Mouse (Mus musculus) hindlimb bud, embryonic 11.5 days (tissue): ENCODE measurements around the gene Simc1.
A peak's percentile ranks its signal among the peaks of the same experiment; 100 is the strongest.
"Not testable (repeated sequence)": the region's sequence is repeated elsewhere in the genome, so short reads cannot be mapped to it uniquely, and the experiment has no call there.

Source experiments
- DNase-seq: peaks from one replicate; pipeline ENCODE4 v3.0.0-alpha.2; 2012; ENCODE audit warnings: low read depth, low spot score; ENCODE audit errors: extremely low spot score

Gene Simc1

DNA sequence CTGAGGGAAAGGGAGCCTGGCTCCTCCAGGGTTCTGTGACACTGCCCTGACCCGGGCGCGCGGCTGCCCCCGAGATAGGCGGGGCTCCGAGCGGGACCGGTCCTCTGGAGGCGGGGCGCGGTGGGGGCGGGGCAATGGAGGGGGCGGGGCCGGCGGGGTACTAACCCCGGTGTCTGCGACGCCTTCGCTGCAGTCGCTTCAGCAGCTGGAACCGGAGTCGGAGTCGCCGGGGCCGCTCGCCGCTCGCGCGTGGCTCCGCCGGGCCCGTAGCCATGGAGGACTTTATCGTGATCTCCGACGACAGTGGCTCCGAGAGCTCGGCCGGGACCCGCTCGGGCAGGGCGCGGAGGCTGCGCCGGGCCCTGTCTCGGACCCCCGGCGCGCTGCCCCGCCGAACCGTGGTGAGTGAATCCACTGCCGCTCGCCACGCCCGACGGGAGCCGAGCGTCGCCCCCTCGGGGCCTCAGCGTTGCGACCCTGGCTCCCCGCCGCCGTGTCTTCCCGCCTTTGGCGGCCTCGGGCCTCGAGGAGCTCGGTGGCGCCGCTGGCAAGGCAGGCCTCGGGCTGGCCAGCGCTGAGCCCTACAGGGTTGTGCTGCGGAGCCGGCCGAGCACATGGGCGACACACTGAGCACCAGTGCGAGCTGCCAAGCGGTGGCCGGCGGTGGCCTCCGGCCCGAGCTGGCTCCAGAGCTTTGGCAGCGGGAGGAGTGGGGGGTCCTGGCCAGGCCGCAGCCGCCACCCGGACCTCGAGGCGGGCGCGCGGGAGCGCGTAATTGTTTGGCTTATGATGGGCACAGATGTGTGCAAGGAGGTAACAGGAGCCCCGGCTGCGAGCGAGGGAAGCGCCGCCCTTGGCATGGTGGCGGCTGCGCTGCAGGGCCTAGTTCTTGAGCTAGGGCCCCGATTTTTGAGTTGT is at the start of gene Simc1:
TSS of gene Simc1 (plus strand) at position 176 of the 918 bp plus-strand sequence.
- DNase-seq, result no peak

DNA sequence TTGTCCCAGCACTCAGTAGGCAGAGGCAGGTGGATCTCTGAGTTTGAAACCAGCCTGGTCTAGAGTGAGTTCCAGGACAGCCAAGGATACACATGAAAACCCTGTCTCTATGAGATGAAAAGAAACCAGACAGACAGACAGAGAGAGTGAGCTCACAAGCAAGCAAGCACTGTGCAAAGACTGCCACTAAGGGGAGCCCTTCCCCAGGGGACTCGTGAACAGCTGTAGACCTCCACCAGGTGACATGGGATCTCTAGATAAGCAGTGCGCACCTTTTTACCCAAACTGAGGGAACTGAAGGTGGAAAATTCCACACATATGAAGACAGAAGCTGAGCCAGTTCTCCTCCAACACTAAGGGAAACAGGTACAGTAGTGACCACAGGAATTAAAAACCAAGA is 46.5 kb upstream of the Simc1 start:
- DNase-seq, result no peak

GRCm38 (mm10) chr13:54459282-54459681 is 44.3 kb upstream of the Simc1 start:
- DNase-seq, result no peak

GRCm38 (mm10) chr13:54468098-54469011 is 35.2 kb upstream of the Simc1 start, which contains the start of gene Thoc3:
Thoc3 (minus strand) TSS chr13:54468849.
- peak; percentile 67 for DNase-seq

GRCm38 (mm10) chr13:54469012-54469354 is 34.6 kb upstream of the Simc1 start:
- DNase-seq, result no peak

GRCm38 (mm10) chr13:54471967-54472366 is 31.6 kb upstream of the Simc1 start:
- no peak for DNase-seq

DNA sequence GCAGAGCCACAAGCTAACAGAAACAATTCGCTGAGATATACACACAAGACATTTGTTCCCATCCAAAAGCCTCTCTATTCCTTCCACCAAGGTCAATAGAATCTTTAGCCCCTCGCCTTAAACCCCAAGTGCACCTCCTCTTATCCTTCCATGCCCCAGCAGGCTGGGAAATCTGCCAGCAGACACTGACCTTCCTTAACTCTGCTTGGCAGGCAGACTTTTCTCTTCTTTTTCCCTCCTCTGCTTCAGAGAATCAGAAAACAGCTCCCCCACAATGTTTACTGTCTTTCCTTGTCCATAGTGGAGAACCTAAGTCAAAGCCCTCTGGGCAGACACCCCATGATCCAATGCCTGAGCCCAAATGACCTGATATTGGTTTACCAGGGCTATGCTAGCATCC is 28.6 kb upstream of the Simc1 start:
- no peak for DNase-seq

DNA sequence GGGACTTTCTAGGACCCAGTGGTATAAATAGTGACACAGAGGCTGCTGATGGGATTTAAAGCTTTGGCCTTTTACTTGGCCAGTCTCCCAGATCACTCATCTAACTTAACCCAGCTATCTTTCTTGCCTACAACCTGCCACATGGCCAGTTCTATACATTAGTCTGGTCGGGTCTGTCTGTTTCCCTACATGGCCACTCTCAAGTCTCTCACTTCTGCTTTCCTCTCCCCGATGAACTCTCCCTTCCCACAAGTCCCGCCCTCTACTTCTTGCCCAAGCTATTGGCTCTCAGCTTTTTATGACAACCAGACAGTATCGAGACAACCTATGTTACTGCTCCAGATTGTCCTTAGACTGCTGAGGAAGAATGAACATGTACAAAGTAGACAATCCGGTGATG is 27.9 kb upstream of the Simc1 start:
- DNase-seq, result no peak

DNA sequence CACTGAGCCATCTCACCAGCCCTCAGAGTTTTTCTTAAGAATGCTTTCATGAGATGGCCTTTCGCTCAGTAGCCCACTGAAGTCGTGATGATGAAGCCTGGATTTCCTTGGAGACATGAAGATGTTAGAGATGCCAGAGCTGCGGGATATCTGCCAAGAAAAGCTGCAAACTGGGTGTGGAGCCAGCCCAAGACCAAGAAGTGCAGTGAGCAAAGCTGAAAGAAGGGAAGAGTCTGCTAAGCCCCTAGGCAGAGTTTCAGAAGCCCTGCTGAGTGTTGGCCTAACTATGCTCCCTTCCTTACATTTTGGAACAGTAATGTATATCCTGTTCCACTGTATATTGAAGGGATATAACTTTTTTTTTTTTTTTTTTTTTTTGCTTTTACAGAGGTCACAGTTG is 24.3 kb upstream of the Simc1 start:
- no peak for DNase-seq

GRCm38 (mm10) chr13:54481498-54481897 is 22.1 kb upstream of the Simc1 start:
- no peak for DNase-seq

DNA sequence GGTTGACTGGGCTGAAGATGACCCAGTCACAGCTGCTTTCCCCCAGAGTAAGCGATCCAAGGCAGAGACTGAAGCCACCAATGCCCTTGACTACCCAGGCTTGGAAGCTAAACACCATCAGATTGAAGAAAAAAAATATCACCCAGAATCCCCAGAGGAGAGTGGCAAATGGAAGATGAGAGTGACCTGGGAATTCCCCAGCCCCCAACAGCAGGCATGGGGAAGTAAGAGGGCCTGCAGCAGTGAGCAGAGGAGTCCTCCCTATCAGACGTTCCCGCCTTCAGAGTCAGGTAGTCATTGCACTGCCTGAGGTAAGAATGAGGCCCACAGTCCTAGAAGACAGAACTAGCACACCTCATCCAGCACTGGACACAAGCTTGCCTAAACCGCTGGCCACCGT is 13.2 kb upstream of the Simc1 start:
- no peak for DNase-seq

DNA sequence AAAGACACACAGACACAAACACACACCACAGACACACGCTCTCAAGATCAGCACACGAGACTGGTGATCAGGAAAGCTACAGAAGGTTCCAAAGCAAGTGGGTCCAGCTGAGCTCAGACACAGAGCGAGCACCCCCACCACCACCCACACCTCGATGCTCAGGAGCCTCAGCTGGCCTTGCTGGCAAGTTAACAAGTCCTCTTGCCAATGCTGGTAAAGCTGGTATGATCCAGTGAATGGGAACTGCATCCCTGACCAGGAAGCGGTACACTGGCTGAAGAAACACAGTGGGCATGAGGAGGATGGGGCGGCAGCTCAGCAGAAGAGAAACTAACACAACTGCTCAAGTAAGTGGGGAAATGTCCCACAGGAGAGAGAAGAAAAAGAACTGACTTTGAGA is 12.2 kb upstream of the Simc1 start:
- no peak for DNase-seq

DNA sequence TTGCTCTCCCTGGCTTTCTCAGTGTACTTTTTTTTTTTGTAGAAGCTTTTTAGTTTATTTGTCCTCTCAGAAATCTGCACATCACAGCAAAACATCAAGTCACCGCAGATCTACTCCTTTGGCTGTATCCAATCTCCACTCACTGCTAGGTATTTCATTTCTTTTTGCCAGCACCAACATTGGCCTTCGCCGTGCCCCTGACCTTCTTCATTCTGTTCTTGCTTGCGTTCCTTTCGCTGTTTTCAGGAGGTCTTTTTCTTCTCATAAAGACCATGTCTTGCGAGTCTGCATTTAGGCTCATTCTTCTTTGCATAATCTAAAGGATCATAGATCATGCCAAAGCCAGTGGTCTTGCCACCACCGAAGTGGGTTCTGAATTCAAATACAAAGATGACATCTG is 4.0 kb upstream of the Simc1 start:
- DNase-seq, result not testable (repeated sequence)

DNA sequence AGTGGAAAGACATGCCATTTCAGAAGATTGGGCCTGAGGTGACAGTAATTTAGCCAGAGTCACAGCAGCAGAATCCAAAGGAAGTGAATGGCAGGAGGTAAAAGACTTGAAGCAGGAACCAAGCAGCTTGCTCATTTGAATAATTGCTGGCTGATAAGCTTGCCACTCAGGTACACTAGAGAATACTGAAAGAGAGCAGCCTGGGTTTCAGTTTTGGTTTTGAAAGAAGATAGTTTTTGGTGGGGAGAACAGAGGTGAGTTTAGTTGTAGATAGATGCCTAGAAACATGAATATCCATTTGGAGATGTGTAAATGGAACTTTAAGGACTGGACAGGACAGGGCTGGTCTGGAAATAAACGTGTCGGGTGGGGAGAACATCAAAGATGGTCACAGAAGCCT is 2.2 kb upstream of the Simc1 start:
- no peak for DNase-seq

DNA sequence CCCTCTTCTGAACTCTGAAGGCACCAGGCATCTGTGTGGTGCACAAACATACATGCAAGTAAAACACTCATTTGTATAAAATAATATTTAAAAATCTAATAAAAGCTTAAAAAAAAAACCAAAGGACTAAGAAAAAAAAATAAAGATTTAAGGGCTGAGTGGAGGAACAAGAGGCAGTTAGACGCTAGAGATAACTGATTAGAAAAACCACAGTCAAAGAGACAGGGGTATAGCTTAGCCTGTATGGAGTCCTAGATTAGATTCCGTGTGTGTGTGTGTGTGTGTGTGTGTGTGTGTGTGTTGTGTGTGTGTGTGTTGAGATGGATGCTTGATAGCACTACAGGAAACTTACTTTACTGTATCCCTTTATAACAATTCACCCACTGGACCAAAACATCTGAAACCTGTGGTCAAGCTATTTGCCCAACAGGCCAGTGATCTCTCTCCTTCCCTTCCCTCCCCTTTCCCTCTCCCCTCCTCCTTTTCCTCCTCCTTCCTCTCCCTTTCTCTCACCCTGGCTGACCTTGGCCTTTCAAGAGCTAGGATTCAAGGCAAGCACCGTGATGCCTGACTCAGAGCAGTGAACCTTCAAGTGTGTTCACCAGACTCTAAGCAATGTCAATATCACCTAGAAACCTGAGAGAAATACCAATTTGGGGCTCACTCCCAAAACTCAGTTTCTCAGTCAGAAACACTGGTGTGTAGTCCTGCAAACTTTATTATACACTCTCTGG is 1.5 kb upstream of the Simc1 start:
- DNase-seq, result no peak

DNA sequence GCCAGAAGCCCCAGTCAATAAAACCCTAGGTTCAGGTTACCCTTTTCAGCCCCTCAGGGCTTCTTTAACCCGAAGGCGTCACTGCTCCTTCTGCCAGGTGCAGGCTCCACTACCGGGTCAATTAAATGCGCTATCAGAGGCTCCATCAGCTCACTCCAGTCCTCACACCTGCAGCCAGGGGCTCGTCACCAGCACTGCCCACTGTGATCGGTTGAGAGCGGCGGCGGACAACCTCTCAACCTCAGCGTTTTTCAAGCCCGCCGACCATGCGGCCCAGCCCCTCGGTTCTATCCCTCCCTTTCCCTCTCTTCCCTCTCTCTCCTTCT is 338 bp upstream of the Simc1 start:
- DNase-seq, result no peak

DNA sequence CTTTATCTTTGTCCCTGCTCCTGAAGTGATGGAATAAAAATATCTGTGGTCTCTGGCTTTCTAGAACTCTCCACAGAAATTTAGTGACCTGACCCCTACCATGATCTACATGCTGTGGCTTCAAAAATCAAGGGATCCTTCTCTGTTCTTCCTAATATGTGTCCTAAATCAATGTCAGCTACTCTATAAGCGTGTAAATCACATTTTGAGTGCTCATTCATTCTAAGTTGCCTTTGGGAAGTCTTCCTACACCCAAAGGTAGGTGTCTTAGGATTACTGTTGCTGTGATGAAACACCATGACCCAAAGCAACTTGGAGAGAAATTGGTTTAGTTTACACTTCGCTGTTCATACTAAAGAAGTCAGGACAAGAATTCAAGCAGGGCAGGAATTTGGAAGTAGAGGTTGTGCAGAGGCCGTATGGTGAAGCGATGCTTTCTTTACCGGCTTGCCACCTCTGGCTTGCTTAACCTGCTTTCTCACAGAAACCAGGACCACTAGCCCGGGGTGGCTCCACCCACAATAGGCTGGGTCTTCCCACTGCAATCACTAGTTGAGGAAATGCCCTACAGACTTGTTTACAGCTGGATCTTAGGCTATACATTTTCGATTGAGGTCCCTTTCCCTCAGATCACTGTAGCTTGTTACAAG is 1.2 kb downstream of the Simc1 start:
- DNase-seq, result no peak

- no peak for DNase-seq
These were observed 2.3 kb downstream of the Simc1 start for GRCm38 (mm10) chr13:54505920-54506319.

- DNase-seq, result no peak
These were observed 16.6 kb downstream of the Simc1 start for GRCm38 (mm10) chr13:54520221-54520620.

DNA sequence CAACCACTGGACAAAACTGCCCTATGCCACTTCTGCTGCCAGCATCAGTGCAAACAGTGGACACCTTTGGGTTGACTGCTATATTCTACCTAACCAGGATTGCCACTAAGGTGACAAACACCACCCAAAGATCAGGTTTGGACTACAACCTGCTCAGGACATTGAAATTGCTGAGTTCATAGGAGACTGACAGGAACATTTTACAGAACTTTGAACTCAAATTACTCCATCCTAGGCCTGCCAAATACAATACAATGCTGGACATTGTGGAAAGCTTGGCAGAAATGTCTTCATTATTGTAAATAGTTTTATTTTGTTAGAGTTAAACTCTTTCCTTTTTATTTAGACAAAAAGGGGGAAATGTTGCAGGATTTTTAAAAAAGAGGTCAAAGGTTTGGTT is 17.6 kb downstream of the Simc1 start:
- DNase-seq, result no peak

DNA sequence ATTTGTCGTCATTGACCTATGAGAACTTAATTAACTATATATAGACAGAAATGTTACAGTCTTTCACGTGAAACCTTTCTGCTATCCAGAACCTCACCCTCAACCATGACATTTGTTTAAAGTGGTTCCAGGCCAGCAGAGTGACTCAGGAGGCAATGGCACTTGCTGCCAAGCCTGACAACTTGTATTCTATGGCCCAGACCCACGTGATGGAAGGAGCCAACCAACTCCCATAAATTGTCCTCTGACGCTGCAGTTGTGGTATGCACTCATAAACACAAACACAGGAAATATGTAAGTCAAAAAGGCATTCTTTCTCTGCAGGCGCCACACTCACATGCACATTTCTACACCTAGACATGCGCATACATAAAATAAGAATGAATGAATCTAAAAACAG is 23.6 kb downstream of the Simc1 start:
- no peak for DNase-seq
